ENCODE assay signal across 24 mouse cellular contexts in genomic region chr2:9520045-9520444, GRCm38 (mm10).
DNase-seq lines count a peak whose midpoint lies in the region; ATAC-seq and TF ChIP-seq lines count a peak whose summit lies in the region.
"Had no signal": no experiment of that assay in that cellular context is flagged by ENCODE, and none has a peak within 500 bp of the region (broad histone marks: within the 10 kb centered on the region; RNA-seq: fewer than 3 reads in every experiment).

No protein-coding gene starts in this region.

- H3K4me2 ChIP-seq in midbrain, postnatal 0 days (ENCODE audit: low read depth, low read length, poor library complexity, severe bottlenecking): no peak overlapping the region
- H3K4me2 ChIP-seq: forebrain, embryonic 13.5 days; hindbrain, embryonic 14.5 days; intestine, embryonic 15.5 days; limb, embryonic 13.5 days; liver, embryonic 13.5 days; lung, embryonic 14.5 days had no signal

- H3K36me3 ChIP-seq in midbrain, postnatal 0 days (ENCODE audit: insufficient read depth, low read length): no peaks in the 10 kb centered on the region
- H3K36me3 ChIP-seq: intestine, embryonic 15.5 days; limb, embryonic 13.5 days; liver, embryonic 13.5 days; midbrain, embryonic 10.5 days had no signal

- H3K4me3 ChIP-seq in midbrain, postnatal 0 days (ENCODE audit: low read depth, low read length): no peak overlapping the region
- H3K4me3 ChIP-seq: forebrain, embryonic 13.5 days; intestine, embryonic 15.5 days; layer of hippocampus, adult 2 months; limb, embryonic 13.5 days; liver, embryonic 13.5 days; midbrain, embryonic 10.5 days had no signal

- no peak overlapping the region for H3K9ac ChIP-seq in midbrain, postnatal 0 days (replicated peaks; ENCODE audit: low read length, poor library complexity, severe bottlenecking)
- H3K9ac ChIP-seq: forebrain, embryonic 13.5 days; hindbrain, embryonic 14.5 days; intestine, embryonic 15.5 days; limb, embryonic 13.5 days; liver, embryonic 13.5 days; lung, embryonic 14.5 days had no signal

- H3K4me1 ChIP-seq in midbrain, postnatal 0 days (ENCODE audit: insufficient read depth, low read length): no peaks in the 10 kb centered on the region
- H3K4me1 ChIP-seq: forebrain, embryonic 13.5 days; intestine, embryonic 15.5 days; limb, embryonic 13.5 days; liver, embryonic 13.5 days had no signal

- H3K27ac ChIP-seq in midbrain, postnatal 0 days (ENCODE audit: low read depth, low read length): no peak overlapping the region
- H3K27ac ChIP-seq: forebrain, embryonic 13.5 days; hindbrain, embryonic 14.5 days; intestine, embryonic 15.5 days; layer of hippocampus, adult 2 months; limb, embryonic 13.5 days; liver, embryonic 13.5 days; macrophage; midbrain, embryonic 10.5 days had no signal

- WGBS in midbrain, postnatal 0 days: 95% methylated on average over 1 of the region's 1 CpGs

- no peaks in the 10 kb centered on the region for H3K9me3 ChIP-seq in midbrain, postnatal 0 days (ENCODE audit: low read length)
- H3K9me3 ChIP-seq: forebrain, embryonic 13.5 days; intestine, embryonic 15.5 days; limb, embryonic 13.5 days; liver, embryonic 13.5 days; midbrain, embryonic 10.5 days had no signal

- no peak for ATAC-seq in midbrain, postnatal 0 days (ENCODE audit: low FRiP score)
- ATAC-seq: forebrain, embryonic 13.5 days; intestine, embryonic 15.5 days; midbrain, embryonic 16.5 days had no signal

- DNase-seq in lung, postnatal 36 days: peak; percentile 7
- no peak for DNase-seq in lung, adult 18-20 months
- peak; percentile 78 for DNase-seq in CD4-positive, CD25-positive, alpha-beta regulatory T cell, adult 2 months (ENCODE audit: low read depth, low spot score)
- peak; percentile 86 for DNase-seq in induced T-regulatory cell, adult 2 months (ENCODE audit: low read depth)
- DNase-seq in thymus, postnatal 14 days: peak; percentile 39
- no peak for DNase-seq in heart, postnatal 4 days
- DNase-seq in midbrain, postnatal 0 days (ENCODE audit: low spot score): no peak
- DNase-seq: adrenal gland, postnatal 10 days; cerebellum, adult 2 months; cerebellum, postnatal 36 days; embryo, embryonic 11 days; kidney, adult 9 months; kidney, postnatal 14 days; liver, embryonic 13.5 days; lung, embryonic 14.5 days; right cerebral cortex, postnatal 25 days had no signal

- H3K27me3 ChIP-seq in midbrain, postnatal 0 days (ENCODE audit: insufficient read depth, low read length): no peaks in the 10 kb centered on the region
- H3K27me3 ChIP-seq: forebrain, embryonic 13.5 days; intestine, embryonic 15.5 days; limb, embryonic 13.5 days; liver, embryonic 13.5 days had no signal

- TF ChIP-seq CTCF in midbrain, postnatal 0 days (IDR thresholded peaks at IDR 0.05): no peak

Comparison
In these comparisons a context has a peak if more than half of its experiments do, and no peak if none do; other contexts are left out.
1. DNase-seq: peak in lung, postnatal 36 days (single experiment), CD4-positive, CD25-positive, alpha-beta regulatory T cell, adult 2 months (single experiment), induced T-regulatory cell, adult 2 months (single experiment) and thymus, postnatal 14 days (single experiment); none in lung, adult 18-20 months (0 of 2), heart, postnatal 4 days (single experiment) and midbrain, postnatal 0 days (single experiment).